Mouse (Mus musculus): ENCODE data around the gene Stom.

- TF ChIP-seq CTCF (IDR thresholded peaks at IDR 0.05; ENCODE audit: control insufficient read depth, insufficient read depth, insufficient replicate concordance, low read depth, low read length): no peak
- TF ChIP-seq POLR2A (IDR thresholded peaks at IDR 0.05; ENCODE audit: control insufficient read depth, low read depth, low read length): no peak
Measured at GRCm38 (mm10) chr2:35337419-35337818, 643 bp upstream of the Stom start.

Measured in testis, adult 2 months (tissue).